Mouse (Mus musculus) erythroblast, embryonic 14.5 days (primary cell): ENCODE data around the gene Adamts2.

ENCODE experiments used
- GATA1 ChIP-seq: IDR thresholded peaks from 2 replicates; pipeline ENCODE4 v1.6.1; 2012; ENCODE audit warnings: low read length, inconsistent platforms, mixed read lengths
- TAL1 ChIP-seq: IDR thresholded peaks from 3 replicates; pipeline ENCODE4 v1.6.1; 2012; ENCODE audit warnings: low read length, inconsistent platforms, mixed read lengths

DNA sequence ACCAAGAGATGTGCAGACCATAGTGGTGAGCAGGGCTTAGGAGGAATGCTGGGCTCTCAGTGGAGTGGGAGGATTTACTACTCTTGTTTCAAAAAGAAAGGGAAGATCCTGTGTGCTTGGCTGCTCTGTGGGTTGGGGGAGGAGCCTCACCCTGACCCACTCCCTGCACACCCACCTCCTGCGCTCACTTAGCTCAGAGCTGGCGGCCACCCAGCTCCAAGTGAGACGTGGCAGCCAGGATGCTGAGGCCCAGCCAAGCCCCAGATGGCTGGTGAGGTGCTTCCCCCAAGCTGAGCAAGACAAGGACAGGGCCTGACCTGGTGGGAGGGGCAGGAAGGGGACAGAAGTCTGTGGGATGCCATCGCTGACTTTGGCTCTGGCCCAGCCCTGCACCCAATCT is 30.4 kb downstream of the Adamts2 start:
- no peak for TF ChIP-seq GATA1
- TF ChIP-seq TAL1: no peak
